Mouse (Mus musculus) CH12.LX (cell line): ENCODE data around the gene 1300017J02Rik.

ENCODE experiments used
- CTCF ChIP-seq, 2 experiments: IDR thresholded peaks in 1 of 2; conservative IDR thresholded peaks in 1 of 2; 2 replicates each; pipeline ENCODE4 v1.5.1; 2011 to 2012; ENCODE audit warnings: low read depth in 2 of 2, low read length in 2 of 2, improper control_type of control experiment in 1 of 2, inconsistent platforms in 1 of 2, mild to moderate bottlenecking in 1 of 2, moderate library complexity in 1 of 2
- ELF1 ChIP-seq: IDR thresholded peaks from 2 replicates; pipeline ENCODE4 v1.6.1; 2014; ENCODE audit warnings: low read depth, mild to moderate bottlenecking, inconsistent platforms, low read length, improper control_type of control experiment
- EP300 ChIP-seq: IDR thresholded peaks from 2 replicates; pipeline ENCODE4 v1.6.1; 2011; ENCODE audit warnings: low read length, improper control_type of control experiment
- MAFK ChIP-seq: IDR thresholded peaks from 2 replicates; pipeline ENCODE4 v1.6.1; 2011; ENCODE audit warnings: low read length, improper control_type of control experiment; ENCODE audit not compliant: insufficient replicate concordance
- MYC ChIP-seq: IDR thresholded peaks from 2 replicates; pipeline ENCODE4 v1.6.1; 2011; ENCODE audit warnings: low read depth, mild to moderate bottlenecking, improper control_type of control experiment, low read length
- POLR2A ChIP-seq: IDR thresholded peaks from 2 replicates; pipeline ENCODE4 v1.6.1; 2011; ENCODE audit warnings: low read depth, mild to moderate bottlenecking, improper control_type of control experiment, low read length
- SMC3 ChIP-seq: IDR thresholded peaks from 2 replicates; pipeline ENCODE4 v1.6.1; 2011; ENCODE audit warnings: low read depth, low read length, improper control_type of control experiment
- TBP ChIP-seq: conservative IDR thresholded peaks from 2 replicates; pipeline ENCODE4 v1.6.1; 2011; ENCODE audit warnings: low read depth, low read length, improper control_type of control experiment
- TCF12 ChIP-seq: IDR thresholded peaks from 2 replicates; pipeline ENCODE4 v1.6.1; 2014; ENCODE audit warnings: low read depth, mild to moderate bottlenecking, inconsistent platforms, low read length, improper control_type of control experiment
- ZKSCAN1 ChIP-seq: IDR thresholded peaks from 2 replicates; pipeline ENCODE4 v1.6.1; 2012; ENCODE audit warnings: low read depth, inconsistent platforms, low read length, improper control_type of control experiment, borderline replicate concordance

DNA sequence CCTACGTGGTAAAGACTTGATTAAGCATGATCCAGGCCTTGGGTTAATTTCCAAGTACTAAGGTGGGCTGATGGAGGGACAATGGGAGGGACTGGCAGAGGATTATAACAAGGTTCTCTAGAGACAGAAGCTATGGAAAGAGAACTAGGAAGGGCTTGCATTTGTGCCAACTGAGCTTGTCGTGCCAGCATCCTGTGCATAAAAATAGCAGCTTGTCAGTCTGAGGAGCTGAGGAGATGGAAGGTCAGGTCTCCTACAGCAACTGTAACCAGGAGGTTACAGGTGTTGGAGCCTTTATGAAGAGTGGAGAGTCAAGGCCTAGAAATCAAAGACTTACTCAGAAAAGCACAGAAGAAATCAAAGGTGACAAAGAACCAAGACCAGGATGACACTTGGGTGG, 91.3 kb downstream of the 1300017J02Rik start:
- TF ChIP-seq POLR2A (no peak), CTCF (conservative IDR thresholded peaks at IDR 0.05 in 1 of 2, IDR thresholded peaks at IDR 0.05 in 1 of 2; ENCODE audit: low read depth in 2 of 2, low read length in 2 of 2) (no peak), ZKSCAN1 (no peak), TBP (no peak), MAFK (no peak), SMC3 (no peak), TCF12 (no peak), MYC (no peak), EP300 (no peak), ELF1 (no peak)
